Mouse (Mus musculus): Measurements from ENCODE around the gene Ift80. TPM values are rescaled to one million over a fixed set of nuclear protein-coding genes. Genes with fewer than 3 reads are reported as not detected.

Ift80 gene
- polyA plus RNA-seq, 1 experiment from 2014 or later, result 7.1 TPM

DNA sequence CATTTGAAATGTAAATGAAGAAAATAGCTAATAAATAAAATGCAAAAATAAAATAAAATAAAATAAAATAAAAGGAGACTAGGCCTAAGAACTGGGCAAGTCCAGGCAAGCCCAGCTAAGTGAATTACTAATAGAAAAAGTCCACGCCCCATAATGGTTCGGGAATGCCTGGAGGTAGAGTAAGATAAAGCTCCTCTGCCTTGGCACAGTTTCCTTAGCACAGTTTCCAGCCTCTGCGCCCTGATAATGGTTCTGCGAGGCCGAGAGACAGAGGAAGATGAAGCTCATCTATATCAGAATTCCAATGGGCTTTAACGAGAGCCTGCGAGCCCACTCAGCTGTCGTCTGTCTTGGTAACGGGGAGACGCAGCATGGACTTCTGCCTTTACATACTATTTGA lies 25.2 kb downstream of the Ift80 start:
- Histone ChIP-seq H3K9me3 (replicated peaks) (no peaks in the 10 kb centered on the region), H3K27me3 (replicated peaks) (no peaks in the 10 kb centered on the region), H3K36me3 (0 out of 2 replicates have a peak, but pooled peaks cover 3% of the 10 kb centered on the region), H3K9ac (no peak overlapping the region), H3K4me3 (no peak overlapping the region), H3K4me1 (peaks cover 61% of the 10 kb centered on the region), H3K4me2 (peak overlapping the region; percentile 33), H3K27ac (peak overlapping the region; percentile 51)
- WGBS (ENCODE audit: insufficient replicate concordance), result 47% methylated on average over 10 of the region's 10 CpGs
- ATAC-seq, result peak; percentile 61

DNA sequence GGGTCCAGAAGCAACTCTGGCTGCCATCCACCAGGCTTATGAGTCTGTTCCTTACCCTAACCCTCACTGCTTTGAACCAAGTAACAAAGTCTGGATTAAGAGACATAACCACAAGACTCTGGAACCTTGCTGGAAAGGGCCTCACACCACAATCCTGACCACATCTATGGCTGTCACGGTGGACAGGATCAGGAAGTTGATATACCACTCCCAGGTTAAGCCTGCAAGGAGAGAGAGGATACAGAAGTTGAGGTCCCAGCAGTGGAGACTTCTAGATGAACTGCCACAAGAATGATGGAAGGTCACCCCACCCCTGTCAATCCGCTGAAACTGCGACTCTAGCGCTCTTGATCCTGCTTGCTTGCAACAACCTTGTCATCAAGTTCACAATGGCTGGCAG lies 26.7 kb downstream of the Ift80 start:
- no peak overlapping the region for H3K9ac ChIP-seq
- 0 out of 2 replicates have a peak, but pooled peaks cover 6% of the 10 kb centered on the region for H3K36me3 ChIP-seq
- no peak overlapping the region for H3K4me3 ChIP-seq
- no peaks in the 10 kb centered on the region for H3K27me3 ChIP-seq (replicated peaks)
- no peaks in the 10 kb centered on the region for H3K9me3 ChIP-seq (replicated peaks)
- H3K4me2 ChIP-seq, result no peak overlapping the region
- ATAC-seq, result no peak
- H3K4me1 ChIP-seq, result peaks cover 62% of the 10 kb centered on the region
- WGBS (ENCODE audit: insufficient replicate concordance), result 46% methylated on average over 4 of the region's 4 CpGs
- H3K27ac ChIP-seq, result no peak overlapping the region

DNA sequence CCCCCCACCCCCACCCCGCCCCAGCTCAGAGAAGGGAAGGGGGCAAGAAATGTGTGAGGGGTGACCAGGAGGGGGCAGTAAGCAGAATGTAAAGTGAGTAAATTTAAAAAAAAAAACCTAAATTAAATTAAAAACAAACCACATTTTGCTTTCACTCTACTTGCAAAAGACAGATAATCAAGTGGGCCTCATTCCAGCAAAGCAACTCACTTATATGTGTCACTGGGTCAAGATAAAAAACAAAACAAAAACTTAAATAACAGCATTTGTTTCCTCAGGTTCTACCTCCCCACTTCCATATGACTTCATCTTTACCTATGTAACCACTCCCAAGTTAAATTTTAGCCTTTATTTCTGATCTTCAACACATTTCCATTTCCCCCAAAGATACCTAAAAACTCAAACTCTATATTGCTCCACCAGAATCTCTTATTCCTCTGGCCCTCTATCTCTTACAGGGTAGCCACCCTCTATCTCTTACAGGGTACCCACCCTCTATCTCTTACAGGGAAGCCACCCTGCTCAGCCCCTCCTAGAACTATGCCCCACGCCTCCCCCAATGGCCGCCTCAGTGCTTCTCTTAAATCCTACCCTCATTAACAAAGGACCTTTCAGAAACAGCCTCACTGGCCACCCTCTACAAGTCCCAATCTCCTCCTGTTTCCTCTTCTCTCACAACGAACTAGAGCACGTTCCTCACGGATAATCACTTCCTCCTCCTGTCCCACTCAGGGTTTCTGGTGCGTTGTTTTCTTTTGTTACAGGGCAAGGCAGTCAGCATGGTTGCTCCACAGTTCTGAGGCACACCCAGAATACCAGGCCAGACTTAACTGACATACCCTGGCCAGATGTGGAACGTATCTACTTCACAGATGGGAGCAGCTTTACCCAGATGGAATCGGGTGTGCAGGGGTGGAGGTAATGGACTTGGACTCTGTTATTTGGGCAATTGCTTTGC lies 28.6 kb downstream of the Ift80 start:
- peak; percentile 96 for ATAC-seq
- peak overlapping the region; percentile 86 for H3K27ac ChIP-seq
- H3K27me3 ChIP-seq (replicated peaks), result no peaks in the 10 kb centered on the region
- 26% methylated on average over 9 of the region's 9 CpGs for WGBS (ENCODE audit: insufficient replicate concordance)
- 0 out of 2 replicates have a peak, but pooled peaks cover 6% of the 10 kb centered on the region for H3K36me3 ChIP-seq
- H3K4me1 ChIP-seq, result peaks cover 57% of the 10 kb centered on the region
- H3K4me3 ChIP-seq, result no peak overlapping the region
- H3K9me3 ChIP-seq (replicated peaks), result no peaks in the 10 kb centered on the region
- H3K9ac ChIP-seq, result peak overlapping the region; percentile 47
- peak overlapping the region; percentile 56 for H3K4me2 ChIP-seq

DNA sequence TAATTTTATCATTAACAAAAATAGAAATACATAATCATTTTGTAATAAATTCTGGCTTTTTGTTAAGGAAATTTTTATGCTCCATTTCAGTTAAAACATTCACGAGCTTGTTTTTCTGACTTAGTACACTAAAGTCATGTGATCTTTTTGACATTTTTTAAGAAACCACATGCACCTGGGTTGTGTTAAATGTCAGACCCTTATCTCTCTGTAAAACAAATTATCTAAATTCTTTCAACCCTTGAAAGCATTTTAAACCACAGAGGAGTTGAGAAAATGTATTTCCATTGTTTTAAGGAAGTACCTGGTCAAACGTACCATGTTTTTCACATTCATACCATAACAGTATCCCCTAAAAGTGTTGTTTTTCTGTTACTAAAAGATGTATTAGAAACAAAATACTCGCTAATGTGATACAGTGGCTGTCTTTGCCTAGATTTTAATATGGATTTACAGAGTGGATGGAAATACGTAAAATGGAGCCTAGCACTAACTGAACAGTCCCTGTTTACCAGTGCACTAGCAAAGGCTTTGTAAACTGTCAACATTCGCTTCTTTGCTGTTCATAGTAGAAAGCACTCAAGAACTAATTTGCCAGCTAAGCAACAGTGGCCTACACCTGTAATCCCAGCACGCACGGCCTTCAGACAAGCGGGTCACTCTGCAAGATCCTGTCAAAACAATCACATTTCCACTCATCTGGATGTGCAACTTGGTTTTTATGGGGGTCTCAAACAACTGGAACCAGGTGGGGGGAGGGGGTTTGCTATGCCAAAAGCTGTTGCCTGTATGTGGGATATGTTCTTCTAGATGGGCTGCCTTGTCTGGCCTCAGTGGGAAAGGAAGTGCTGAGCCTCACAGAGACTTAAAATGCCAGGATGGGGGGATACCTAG lies 29.5 kb downstream of the Ift80 start:
- Histone ChIP-seq H3K9ac (peak overlapping the region; percentile 46), H3K4me2 (peak overlapping the region; percentile 56), H3K4me3 (no peak overlapping the region), H3K27ac (peak overlapping the region; percentile 86), H3K9me3 (replicated peaks) (no peaks in the 10 kb centered on the region), H3K27me3 (replicated peaks) (no peaks in the 10 kb centered on the region), H3K4me1 (peaks cover 58% of the 10 kb centered on the region), H3K36me3 (0 out of 2 replicates have a peak, but pooled peaks cover 6% of the 10 kb centered on the region)
- no peak for ATAC-seq
- 79% methylated on average over 8 of the region's 8 CpGs for WGBS (ENCODE audit: insufficient replicate concordance)

DNA sequence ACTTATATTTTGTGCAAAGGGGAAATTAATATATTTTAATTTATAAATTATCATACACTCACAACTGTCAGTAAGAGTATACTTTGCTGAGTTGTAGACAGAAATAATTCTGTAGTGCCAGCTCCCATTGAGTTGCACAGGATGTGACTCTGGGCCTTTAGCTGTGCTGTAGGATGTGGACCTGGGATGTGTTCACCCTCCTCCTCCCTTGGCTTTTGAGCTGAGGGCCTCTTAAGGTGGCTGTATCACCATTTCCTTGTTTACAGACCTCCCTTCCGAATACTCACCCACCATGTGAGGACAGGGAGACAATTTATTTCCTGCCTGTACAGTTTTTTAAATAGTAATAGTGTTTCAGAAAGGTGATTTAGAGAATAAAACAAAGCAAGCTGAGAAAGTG lies 30.8 kb downstream of the Ift80 start:
- 62% methylated on average over 1 of the region's 1 CpGs for WGBS (ENCODE audit: insufficient replicate concordance)
- Histone ChIP-seq H3K4me2 (no peak overlapping the region), H3K27me3 (replicated peaks) (no peaks in the 10 kb centered on the region)

DNA sequence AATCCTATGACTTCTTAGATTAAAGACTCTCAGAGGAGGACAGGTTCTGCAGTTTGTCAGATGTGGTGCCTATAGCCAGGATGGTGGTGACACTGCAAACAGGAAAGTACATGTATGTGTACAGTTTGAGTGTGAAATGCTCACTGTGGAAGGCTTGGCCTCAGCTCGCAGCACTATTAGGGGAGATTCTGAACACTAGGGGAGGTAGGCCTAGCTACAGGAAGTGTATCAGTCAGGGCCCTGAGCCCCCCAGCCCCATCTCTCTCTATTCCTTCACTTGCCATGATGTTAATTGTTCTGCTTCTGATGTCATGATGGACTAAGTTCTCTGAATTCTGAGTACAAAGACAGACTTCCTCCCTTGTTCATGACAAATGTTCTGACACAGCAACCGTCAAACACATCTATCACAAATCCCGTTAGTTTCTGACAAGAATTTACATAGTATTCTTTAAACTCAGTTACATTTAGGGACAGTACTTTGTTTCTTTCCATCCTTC lies 35.2 kb downstream of the Ift80 start:
- H3K4me2 ChIP-seq, result no peak overlapping the region
- 81% methylated on average over 3 of the region's 3 CpGs for WGBS (ENCODE audit: insufficient replicate concordance)
- H3K27ac ChIP-seq, result no peak overlapping the region
- peaks cover 24% of the 10 kb centered on the region for H3K4me1 ChIP-seq
- no peak overlapping the region for H3K4me3 ChIP-seq
- no peaks in the 10 kb centered on the region for H3K9me3 ChIP-seq (replicated peaks)
- H3K36me3 ChIP-seq, result peaks cover 33% of the 10 kb centered on the region
- ATAC-seq, result no peak
- no peak overlapping the region for H3K9ac ChIP-seq
- H3K27me3 ChIP-seq (replicated peaks), result no peaks in the 10 kb centered on the region

More for the DNA sequence above, 30.8 kb downstream of the Ift80 start:
- H3K9me3 ChIP-seq (replicated peaks), result no peaks in the 10 kb centered on the region
- peaks cover 53% of the 10 kb centered on the region for H3K4me1 ChIP-seq
- H3K4me3 ChIP-seq, result no peak overlapping the region
- no peak overlapping the region for H3K9ac ChIP-seq
- ATAC-seq, result no peak
- H3K27ac ChIP-seq, result no peak overlapping the region
- peaks cover 6% of the 10 kb centered on the region; the same call in 1 of the 2 replicates for H3K36me3 ChIP-seq

DNA sequence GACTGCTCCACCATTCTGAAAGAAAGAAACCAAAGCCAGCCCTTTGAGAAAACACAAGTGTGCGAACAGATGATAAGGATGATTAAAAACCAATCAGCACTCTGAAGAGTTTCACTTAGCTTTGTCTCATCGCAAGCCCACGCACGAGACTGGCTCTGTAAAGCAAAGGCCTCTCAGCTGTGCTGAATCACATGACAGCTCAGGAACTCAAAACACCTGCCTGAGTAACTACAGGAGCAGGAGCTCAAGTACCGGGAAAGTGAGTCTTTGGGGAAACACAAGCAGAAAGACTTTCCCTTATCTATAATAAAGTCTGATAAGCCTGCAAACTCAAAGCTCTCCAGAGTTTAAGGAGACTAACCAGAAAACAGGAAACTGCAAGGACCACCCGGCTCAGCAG lies 37.0 kb downstream of the Ift80 start:
- H3K4me1 ChIP-seq, result peaks cover 23% of the 10 kb centered on the region; the same call in 1 of the 2 replicates
- 19% methylated on average over 6 of the region's 6 CpGs for WGBS (ENCODE audit: insufficient replicate concordance)
- H3K27ac ChIP-seq, result no peak overlapping the region
- H3K27me3 ChIP-seq (replicated peaks), result no peaks in the 10 kb centered on the region
- H3K9ac ChIP-seq, result no peak overlapping the region
- no peak for ATAC-seq
- peaks cover 37% of the 10 kb centered on the region for H3K36me3 ChIP-seq
- no peak overlapping the region for H3K4me2 ChIP-seq
- no peaks in the 10 kb centered on the region for H3K9me3 ChIP-seq (replicated peaks)
- H3K4me3 ChIP-seq, result no peak overlapping the region

DNA sequence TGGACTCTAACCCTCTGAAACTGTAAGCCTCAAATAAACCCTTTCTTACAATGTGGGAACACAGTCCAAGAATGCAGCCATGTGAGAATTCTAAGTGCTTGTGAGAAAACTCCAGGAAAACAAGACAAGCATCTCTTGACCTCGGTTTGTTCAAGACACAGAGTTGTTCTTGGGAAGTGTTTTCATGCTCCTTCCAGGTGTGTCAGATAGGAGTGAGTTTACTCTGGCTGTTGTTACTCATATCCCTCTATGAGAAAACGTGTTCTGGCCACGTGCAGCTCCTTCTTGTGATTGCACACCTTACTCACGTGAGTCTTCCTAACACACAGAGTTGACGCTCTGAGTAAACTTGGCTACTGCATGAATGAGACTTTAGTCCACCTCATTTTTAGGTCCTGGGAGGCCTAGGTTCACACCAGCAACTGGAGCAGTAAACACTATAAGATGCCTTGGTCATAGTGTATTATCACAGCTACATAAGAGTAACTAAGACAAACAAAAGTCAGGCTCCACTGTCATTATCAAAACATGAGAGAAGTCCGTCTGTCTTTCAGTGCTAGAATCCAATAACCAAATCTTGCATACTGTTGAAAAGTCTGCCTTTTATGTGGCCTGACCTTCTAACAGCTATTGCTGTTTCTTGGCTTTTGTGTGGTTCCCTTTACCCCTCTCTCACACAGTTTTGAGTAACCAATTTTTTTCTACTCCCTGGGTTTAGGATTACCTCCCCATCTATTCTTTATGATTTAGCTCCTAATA lies 37.7 kb downstream of the Ift80 start:
- WGBS (ENCODE audit: insufficient replicate concordance), result 86% methylated on average over 6 of the region's 6 CpGs
- H3K4me3 ChIP-seq, result no peak overlapping the region
- ATAC-seq, result no peak

DNA sequence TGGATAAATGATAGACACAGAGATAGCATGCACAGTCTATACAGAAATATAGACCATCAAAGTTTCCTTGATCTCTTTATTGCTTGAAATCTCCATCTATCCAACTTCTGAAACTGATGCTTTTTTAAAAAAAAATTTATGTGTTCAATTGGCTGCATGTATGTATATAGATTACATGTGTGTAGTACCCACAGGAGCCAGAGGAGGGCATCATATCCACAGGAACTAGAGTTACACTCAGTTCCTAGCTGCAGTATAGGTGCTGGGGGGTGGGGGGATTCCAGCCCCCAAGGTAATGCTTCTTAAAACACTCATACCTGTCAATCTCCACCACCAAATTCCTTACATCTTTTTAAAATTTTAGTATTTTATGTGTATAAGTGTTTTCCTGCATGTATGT lies 39.7 kb downstream of the Ift80 start:
- Histone ChIP-seq H3K27me3 (replicated peaks) (no peaks in the 10 kb centered on the region), H3K9ac (no peak overlapping the region), H3K4me1 (peaks cover 20% of the 10 kb centered on the region; the same call in 1 of the 2 replicates), H3K27ac (no peak overlapping the region), H3K36me3 (peaks cover 48% of the 10 kb centered on the region), H3K4me2 (no peak overlapping the region), H3K4me3 (no peak overlapping the region), H3K9me3 (replicated peaks) (no peaks in the 10 kb centered on the region)
- no peak for ATAC-seq

More for the DNA sequence above, 37.7 kb downstream of the Ift80 start:
- no peak overlapping the region for H3K4me2 ChIP-seq
- H3K27ac ChIP-seq, result no peak overlapping the region
- H3K27me3 ChIP-seq (replicated peaks), result no peaks in the 10 kb centered on the region
- H3K4me1 ChIP-seq, result peaks cover 23% of the 10 kb centered on the region; the same call in 1 of the 2 replicates
- H3K9ac ChIP-seq, result no peak overlapping the region
- peaks cover 41% of the 10 kb centered on the region for H3K36me3 ChIP-seq
- H3K9me3 ChIP-seq (replicated peaks), result no peaks in the 10 kb centered on the region

DNA sequence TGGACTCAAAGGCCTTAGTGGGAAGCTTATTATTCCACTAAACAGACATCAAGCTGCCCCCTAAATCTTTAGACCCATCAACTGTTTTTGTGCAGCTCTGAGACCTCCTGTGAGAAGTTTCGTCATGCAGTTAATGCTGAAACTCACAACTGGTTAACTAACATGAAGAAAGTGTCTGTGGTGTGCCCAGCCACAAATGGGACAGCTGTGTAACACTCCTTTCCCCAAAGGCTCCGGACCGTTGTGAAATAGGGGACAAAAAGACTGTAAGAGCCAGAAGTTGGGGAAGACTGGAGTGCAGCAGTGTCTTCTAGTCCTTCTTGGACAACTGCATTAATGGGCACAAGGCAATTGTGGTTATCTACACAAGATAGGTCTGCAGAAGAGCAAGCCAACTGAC lies 47.0 kb downstream of the Ift80 start:
- no peak overlapping the region for H3K4me3 ChIP-seq
- H3K9ac ChIP-seq, result no peak overlapping the region
- H3K9me3 ChIP-seq (replicated peaks), result no peaks in the 10 kb centered on the region
- H3K27me3 ChIP-seq (replicated peaks), result no peaks in the 10 kb centered on the region
- no peaks in the 10 kb centered on the region for H3K4me1 ChIP-seq
- WGBS (ENCODE audit: insufficient replicate concordance), result 76% methylated on average over 3 of the region's 3 CpGs
- no peak overlapping the region for H3K4me2 ChIP-seq
- no peak overlapping the region for H3K27ac ChIP-seq
- ATAC-seq, result no peak
- H3K36me3 ChIP-seq, result peaks cover 11% of the 10 kb centered on the region

DNA sequence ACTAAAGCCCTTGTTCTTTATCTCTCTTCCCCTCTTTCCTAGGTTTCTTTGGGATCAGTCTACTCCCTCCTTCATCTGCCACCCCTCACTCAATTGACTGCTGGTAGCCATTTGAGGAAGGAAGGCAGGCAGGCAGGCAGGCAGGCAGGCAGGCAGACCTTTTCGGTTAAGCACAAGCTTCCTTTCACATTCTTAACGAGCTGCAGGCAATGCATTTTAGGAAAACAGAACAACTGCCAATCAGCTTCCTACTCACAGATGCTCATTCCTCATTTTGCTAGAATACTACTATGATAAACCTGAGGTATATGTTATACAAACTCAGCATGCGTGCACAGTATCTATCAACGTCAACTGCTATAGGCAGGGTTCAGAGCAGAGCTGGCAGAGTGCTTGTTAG lies 47.9 kb downstream of the Ift80 start:
- H3K4me2 ChIP-seq, result no peak overlapping the region
- no peak for ATAC-seq
- no peak overlapping the region for H3K4me3 ChIP-seq
- peak overlapping the region; percentile 22; the same call in 1 of the 2 replicates for H3K27ac ChIP-seq
- H3K36me3 ChIP-seq, result peaks cover 6% of the 10 kb centered on the region
- no peaks in the 10 kb centered on the region for H3K9me3 ChIP-seq (replicated peaks)
- H3K4me1 ChIP-seq, result no peaks in the 10 kb centered on the region
- no peak overlapping the region for H3K9ac ChIP-seq
- WGBS (ENCODE audit: insufficient replicate concordance), result 39% methylated on average over 4 of the region's 4 CpGs
- no peaks in the 10 kb centered on the region for H3K27me3 ChIP-seq (replicated peaks)
